Mouse (Mus musculus) testis, postnatal 14 days (tissue): Measurements from ENCODE around the gene Gm11758.
"Not testable (repeated sequence)": the region's sequence is repeated elsewhere in the genome, so short reads cannot be mapped to it uniquely, and the experiment has no call there.

Experiments
- DNase-seq: peaks from one replicate; pipeline ENCODE4 v3.0.0; 2021; ENCODE audit warnings: low spot score

Gene Gm11758

GRCm38 (mm10) chr4:73876166-73876565 lies at the start of gene Gm11758:
Gene Gm11758 (minus strand): TSS chr4:73876266.
- DNase-seq: not testable (repeated sequence)

- DNase-seq: not testable (repeated sequence)
Observed at GRCm38 (mm10) chr4:73920660-73921059, 44.6 kb upstream of the Gm11758 start, which contains the start of gene Gm11756. Gene Gm11756 (minus strand): TSS chr4:73920760.

- DNase-seq: not testable (repeated sequence)
Observed at GRCm38 (mm10) chr4:73905853-73906252, 29.8 kb upstream of the Gm11758 start, which contains the start of gene Gm13871. Gene Gm13871 (minus strand): TSS chr4:73905953.

- not testable (repeated sequence) for DNase-seq
Observed at GRCm38 (mm10) chr4:73891012-73891411, 14.9 kb upstream of the Gm11758 start, which contains the start of gene Gm11757. Gene Gm11757 (minus strand): TSS chr4:73891112.

GRCm38 (mm10) chr4:73826587-73826986 lies 49.5 kb downstream of the Gm11758 start:
- DNase-seq: no peak
